18 mouse cellular contexts compared by ENCODE assay signal in the genomic region with DNA sequence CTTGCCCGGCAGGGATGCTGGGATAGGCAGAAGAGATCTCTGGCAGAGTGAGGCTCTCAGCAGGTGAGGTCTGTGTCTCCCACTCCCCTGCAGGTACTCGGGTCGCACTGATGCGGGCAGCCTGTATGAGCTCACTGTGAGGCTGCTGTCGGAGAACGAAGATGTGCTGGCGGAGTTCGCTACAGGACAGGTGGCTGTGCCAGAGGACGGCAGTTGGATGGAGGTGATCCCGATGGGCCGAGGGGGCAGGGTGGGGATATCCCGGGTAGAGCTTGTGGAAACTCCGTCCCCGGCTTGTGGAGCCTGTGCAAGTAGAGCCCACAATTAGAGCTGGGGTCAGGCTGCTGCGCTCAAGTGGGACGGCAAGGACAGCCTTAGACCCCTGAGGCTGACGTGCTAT. TPM values are rescaled to one million over a fixed set of nuclear protein-coding genes. Genes with fewer than 3 reads are reported as not detected.
DNase-seq lines count a peak whose midpoint lies in the region; ATAC-seq lines count a peak whose summit lies in the region.
"Had no signal": no experiment of that assay in that cellular context is flagged by ENCODE, and none has a peak within 500 bp of the region (broad histone marks: within the 10 kb centered on the region; RNA-seq: fewer than 3 reads in every experiment).

No protein-coding gene starts in this region.

- no peak for ATAC-seq in hindbrain, embryonic 12.5 days (ENCODE audit: low FRiP score)
- ATAC-seq in neural tube, embryonic 15.5 days (ENCODE audit: low FRiP score): no peak
- ATAC-seq in neural tube, embryonic 12.5 days (ENCODE audit: low FRiP score, low read depth): no peak
- ATAC-seq: activated CD4-positive, CD25-positive, alpha-beta regulatory T cell, adult 4 months had no signal

- peaks cover 57% of the 10 kb centered on the region for H3K4me1 ChIP-seq in hindbrain, embryonic 10.5 days (replicated peaks)
- H3K4me1 ChIP-seq in hindbrain, embryonic 12.5 days: peaks cover 41% of the 10 kb centered on the region
- H3K4me1 ChIP-seq in neural tube, embryonic 15.5 days: peaks cover 46% of the 10 kb centered on the region
- H3K4me1 ChIP-seq in neural tube, embryonic 12.5 days: peaks cover 36% of the 10 kb centered on the region

- H3K4me2 ChIP-seq in hindbrain, embryonic 12.5 days (replicated peaks): no peak overlapping the region
- no peak overlapping the region for H3K4me2 ChIP-seq in neural tube, embryonic 15.5 days
- H3K4me2 ChIP-seq in neural tube, embryonic 12.5 days (replicated peaks): peak overlapping the region; percentile 41; the same call in 1 of the 2 replicates
- H3K4me2 ChIP-seq: liver, embryonic 11.5 days had no signal

- H3K4me3 ChIP-seq in hindbrain, embryonic 10.5 days: peak overlapping the region; percentile 23; the same call in 1 of the 2 replicates
- no peak overlapping the region for H3K4me3 ChIP-seq in hindbrain, embryonic 12.5 days
- no peak overlapping the region for H3K4me3 ChIP-seq in neural tube, embryonic 15.5 days (replicated peaks)
- H3K4me3 ChIP-seq in neural tube, embryonic 12.5 days: no peak overlapping the region

- DNase-seq in cerebellum, adult 11 months: peak; percentile 18
- no peak for DNase-seq in cerebellum, adult 9-11 months
- DNase-seq in hindbrain, embryonic 10.5 days (ENCODE audit: low spot score): no peak
- peak; percentile 40 for DNase-seq in neural tube, embryonic 10.5 days (ENCODE audit: extremely low spot score, low spot score)
- DNase-seq in embryo, embryonic 11 days: no peak
- DNase-seq: adrenal gland, postnatal 25 days; kidney, adult 11 months; lung, adult 18-20 months; lung, postnatal 14 days; thymus, adult 2 months had no signal

- H3K27ac ChIP-seq in hindbrain, embryonic 10.5 days: peak overlapping the region; percentile 6; the same call in 1 of the 2 replicates
- H3K27ac ChIP-seq in hindbrain, embryonic 12.5 days: no peak overlapping the region
- no peak overlapping the region; the same call in 1 of the 2 replicates for H3K27ac ChIP-seq in neural tube, embryonic 15.5 days (replicated peaks)
- H3K27ac ChIP-seq in neural tube, embryonic 12.5 days: no peak overlapping the region
- H3K27ac ChIP-seq: embryonic facial prominence, embryonic 15.5 days; heart, embryonic 10.5 days had no signal

- WGBS in hindbrain, embryonic 10.5 days: 6% methylated on average over 17 of the region's 17 CpGs
- WGBS in hindbrain, embryonic 12.5 days: 7% methylated on average over 17 of the region's 17 CpGs
- WGBS in neural tube, embryonic 15.5 days: 5% methylated on average over 17 of the region's 17 CpGs
- WGBS in neural tube, embryonic 12.5 days: 6% methylated on average over 17 of the region's 17 CpGs

- H3K36me3 ChIP-seq in hindbrain, embryonic 10.5 days: no peaks in the 10 kb centered on the region
- H3K36me3 ChIP-seq in hindbrain, embryonic 12.5 days: no peaks in the 10 kb centered on the region
- H3K36me3 ChIP-seq in neural tube, embryonic 15.5 days: no peaks in the 10 kb centered on the region
- no peaks in the 10 kb centered on the region for H3K36me3 ChIP-seq in neural tube, embryonic 12.5 days
- H3K36me3 ChIP-seq: embryonic facial prominence, embryonic 15.5 days; G1E; heart, embryonic 10.5 days had no signal

- H3K27me3 ChIP-seq in hindbrain, embryonic 10.5 days (ENCODE audit: insufficient read depth, poor library complexity, severe bottlenecking): peaks cover 92% of the 10 kb centered on the region
- H3K27me3 ChIP-seq in hindbrain, embryonic 12.5 days: peaks cover 82% of the 10 kb centered on the region
- H3K27me3 ChIP-seq in neural tube, embryonic 15.5 days (replicated peaks): peaks cover 64% of the 10 kb centered on the region
- H3K27me3 ChIP-seq in neural tube, embryonic 12.5 days (replicated peaks): peaks cover 68% of the 10 kb centered on the region

- no peak overlapping the region for H3K9ac ChIP-seq in hindbrain, embryonic 12.5 days
- H3K9ac ChIP-seq in neural tube, embryonic 15.5 days (replicated peaks): no peak overlapping the region
- H3K9ac ChIP-seq in neural tube, embryonic 12.5 days: no peak overlapping the region
- H3K9ac ChIP-seq: embryonic facial prominence, embryonic 15.5 days had no signal

- H3K9me3 ChIP-seq in hindbrain, embryonic 10.5 days: no peaks in the 10 kb centered on the region
- H3K9me3 ChIP-seq in hindbrain, embryonic 12.5 days (replicated peaks): no peaks in the 10 kb centered on the region
- H3K9me3 ChIP-seq in neural tube, embryonic 15.5 days (replicated peaks): no peaks in the 10 kb centered on the region
- no peaks in the 10 kb centered on the region for H3K9me3 ChIP-seq in neural tube, embryonic 12.5 days
- H3K9me3 ChIP-seq: embryonic facial prominence, embryonic 15.5 days; G1E; heart, embryonic 10.5 days had no signal

RNA-seq across cellular contexts. Expression of a gene that starts 5.1 kb away (rescaled TPM):
- polyA plus RNA-seq in hindbrain, embryonic 10.5 days (2016; fragmentation: Nextera tagmentation; extraction: Ambion mirVana): 3.3 and 4.6 TPM in 2 replicates
- 3.3 and 10.9 TPM in 2 replicates for polyA plus RNA-seq in hindbrain, embryonic 12.5 days (2016; fragmentation: Nextera tagmentation; extraction: Ambion mirVana)
- 17.2 and 19.0 TPM in 2 replicates for polyA plus RNA-seq in neural tube, embryonic 15.5 days (2015; fragmentation: Nextera tagmentation; extraction: Ambion mirVana)
- 2.7 and 4.0 TPM in 2 replicates for polyA plus RNA-seq in neural tube, embryonic 12.5 days (2016; fragmentation: Nextera tagmentation; extraction: Ambion mirVana)
- polyA plus RNA-seq: activated CD4-positive, CD25-positive, alpha-beta regulatory T cell, adult 4 months had no signal

RNA-seq across cellular contexts. Expression of a gene that starts 5.3 kb away (rescaled TPM):
- 48.0 and 86.5 TPM in 2 replicates for polyA plus RNA-seq in hindbrain, embryonic 10.5 days (2016; fragmentation: Nextera tagmentation; extraction: Ambion mirVana)
- polyA plus RNA-seq in hindbrain, embryonic 12.5 days (2016; fragmentation: Nextera tagmentation; extraction: Ambion mirVana): 77.6 and 80.6 TPM in 2 replicates
- 89.4 and 104 TPM in 2 replicates for polyA plus RNA-seq in neural tube, embryonic 15.5 days (2015; fragmentation: Nextera tagmentation; extraction: Ambion mirVana)
- 79.5 and 82.3 TPM in 2 replicates for polyA plus RNA-seq in neural tube, embryonic 12.5 days (2016; fragmentation: Nextera tagmentation; extraction: Ambion mirVana)

RNA-seq across cellular contexts. Expression of a gene that starts 13.6 kb away (rescaled TPM):
- polyA plus RNA-seq in hindbrain, embryonic 10.5 days (2016; fragmentation: Nextera tagmentation; extraction: Ambion mirVana): 11.0 and 15.6 TPM in 2 replicates
- 15.2 and 15.9 TPM in 2 replicates for polyA plus RNA-seq in hindbrain, embryonic 12.5 days (2016; fragmentation: Nextera tagmentation; extraction: Ambion mirVana)
- 20.6 and 21.9 TPM in 2 replicates for polyA plus RNA-seq in neural tube, embryonic 15.5 days (2015; fragmentation: Nextera tagmentation; extraction: Ambion mirVana)
- 13.9 and 16.1 TPM in 2 replicates for polyA plus RNA-seq in neural tube, embryonic 12.5 days (2016; fragmentation: Nextera tagmentation; extraction: Ambion mirVana)

RNA-seq across cellular contexts. Expression of a gene that starts 35.1 kb away (rescaled TPM):
- 6.5 and 13.1 TPM in 2 replicates for polyA plus RNA-seq in hindbrain, embryonic 10.5 days (2016; fragmentation: Nextera tagmentation; extraction: Ambion mirVana)
- polyA plus RNA-seq in hindbrain, embryonic 12.5 days (2016; fragmentation: Nextera tagmentation; extraction: Ambion mirVana): 11.6 and 12.8 TPM in 2 replicates
- polyA plus RNA-seq in neural tube, embryonic 15.5 days (2015; fragmentation: Nextera tagmentation; extraction: Ambion mirVana): 7.3 and 10.4 TPM in 2 replicates
- polyA plus RNA-seq in neural tube, embryonic 12.5 days (2016; fragmentation: Nextera tagmentation; extraction: Ambion mirVana): 11.8 and 12.4 TPM in 2 replicates
- polyA plus RNA-seq: G1E had no signal

RNA-seq across cellular contexts. Expression of a gene that starts 35.4 kb away (rescaled TPM):
- 74.3 and 86.9 TPM in 2 replicates for polyA plus RNA-seq in hindbrain, embryonic 10.5 days (2016; fragmentation: Nextera tagmentation; extraction: Ambion mirVana)
- 85.5 and 89.9 TPM in 2 replicates for polyA plus RNA-seq in hindbrain, embryonic 12.5 days (2016; fragmentation: Nextera tagmentation; extraction: Ambion mirVana)
- polyA plus RNA-seq in neural tube, embryonic 15.5 days (2015; fragmentation: Nextera tagmentation; extraction: Ambion mirVana): 99.2 and 99.9 TPM in 2 replicates
- polyA plus RNA-seq in neural tube, embryonic 12.5 days (2016; fragmentation: Nextera tagmentation; extraction: Ambion mirVana): 89.3 and 90.6 TPM in 2 replicates

Comparison
In these comparisons a context has a peak if more than half of its experiments do, and no peak if none do; other contexts are left out.
1. DNase-seq: peak in cerebellum, adult 11 months (single experiment) and neural tube, embryonic 10.5 days (single experiment); none in cerebellum, adult 9-11 months (single experiment), hindbrain, embryonic 10.5 days (single experiment) and embryo, embryonic 11 days (single experiment).